Mouse (Mus musculus) MEL (cell line): Measurements from ENCODE around the gene Sptlc2. TPM values are rescaled to one million over a fixed set of nuclear protein-coding genes. Genes with fewer than 3 reads are reported as not detected.

ENCODE experiments used
- DNase-seq: peaks from one replicate; pipeline ENCODE4 v3.0.0; 2011; ENCODE audit warnings: low read depth, low spot score
- H3K27ac ChIP-seq: 2 replicates; pipeline ENCODE4 v1.5.1; 2012; ENCODE audit warnings: low read depth, mild to moderate bottlenecking, control low read depth, low read length, moderate library complexity; ENCODE audit not compliant: control insufficient read depth
- H3K27me3 ChIP-seq, 2 experiments: fragments of 150-350 bp in 1 of 2; sonication (generic) in 1 of 2; 2 replicates each; pipeline ENCODE4 v1.6.1; 2012; ENCODE audit warnings: low read length in 2 of 2, mild to moderate bottlenecking in 2 of 2, improper control_type of control experiment in 1 of 2, moderate library complexity in 1 of 2; ENCODE audit not compliant: insufficient read depth in 2 of 2, control insufficient read depth in 1 of 2
- H3K36me3 ChIP-seq, 2 experiments: 2 replicates each; pipeline ENCODE4 v1.6.1; 2012 to 2014; ENCODE audit warnings: low read length in 2 of 2, improper control_type of control experiment in 1 of 2, inconsistent platforms in 1 of 2, mild to moderate bottlenecking in 1 of 2; ENCODE audit not compliant: insufficient read depth in 2 of 2, control insufficient read depth in 1 of 2
- H3K4me1 ChIP-seq, 2 experiments: fragments of 150-350 bp in 1 of 2; sonication (generic) in 1 of 2; 2 replicates each; pipeline ENCODE4 v1.6.1; 2012; ENCODE audit warnings: low read length in 2 of 2, improper control_type of control experiment in 1 of 2, mild to moderate bottlenecking in 1 of 2; ENCODE audit not compliant: insufficient read depth in 2 of 2, control insufficient read depth in 1 of 2
- H3K4me3 ChIP-seq, 2 experiments: fragments of 150-350 bp in 1 of 2; sonication (generic) in 1 of 2; 2 replicates each; pipeline ENCODE4 v1.5.1; 2012; ENCODE audit warnings: low read depth in 2 of 2, low read length in 2 of 2, mild to moderate bottlenecking in 2 of 2, moderate library complexity in 2 of 2, control low read depth in 1 of 2, improper control_type of control experiment in 1 of 2; ENCODE audit not compliant: control insufficient read depth in 1 of 2, insufficient read depth in 1 of 2
- H3K79me2 ChIP-seq: 2 replicates; pipeline ENCODE4 v1.6.1; 2012; ENCODE audit warnings: mild to moderate bottlenecking, low read length, moderate library complexity; ENCODE audit not compliant: control insufficient read depth, poor library complexity, insufficient read depth
- H3K9ac ChIP-seq: 2 replicates; pipeline ENCODE4 v1.6.1; 2012; ENCODE audit warnings: low read depth, mild to moderate bottlenecking, control low read depth, low read length, moderate library complexity; ENCODE audit not compliant: control insufficient read depth, poor library complexity, severe bottlenecking
- H3K9me3 ChIP-seq: fragments of 150-350 bp; sonication (generic); replicated peaks from 2 replicates; pipeline ENCODE4 v1.6.1; 2012; ENCODE audit warnings: mild to moderate bottlenecking, low read length, improper control_type of control experiment, moderate library complexity; ENCODE audit not compliant: insufficient read depth
- CTCF ChIP-seq, 3 experiments: IDR thresholded peaks in 2 of 3; conservative IDR thresholded peaks in 1 of 3; 2 replicates each; pipeline ENCODE4 v1.5.1; 2011 to 2012; ENCODE audit warnings: low read length in 3 of 3, low read depth in 2 of 3, mild to moderate bottlenecking in 2 of 3, improper control_type of control experiment in 1 of 3, inconsistent platforms in 1 of 3, mixed read lengths in 1 of 3, moderate library complexity in 1 of 3; ENCODE audit not compliant: control insufficient read depth in 1 of 3, insufficient read depth in 1 of 3, poor library complexity in 1 of 3, severe bottlenecking in 1 of 3
- E2F4 ChIP-seq: IDR thresholded peaks from 2 replicates; pipeline ENCODE4 v1.6.1; 2011; ENCODE audit warnings: low read depth, low read length, improper control_type of control experiment, borderline replicate concordance
- ELF1 ChIP-seq: IDR thresholded peaks from 2 replicates; pipeline ENCODE4 v1.6.1; 2014; ENCODE audit warnings: low read depth, mild to moderate bottlenecking, inconsistent platforms, low read length, improper control_type of control experiment, moderate library complexity
- EP300 ChIP-seq, 2 experiments: IDR thresholded peaks; 2 replicates each; pipeline ENCODE4 v1.6.1; 2011; ENCODE audit warnings: improper control_type of control experiment in 2 of 2, low read length in 2 of 2, low read depth in 1 of 2, mild to moderate bottlenecking in 1 of 2
- ETS1 ChIP-seq: IDR thresholded peaks from 2 replicates; pipeline ENCODE4 v1.6.1; 2012; ENCODE audit warnings: low read depth, mild to moderate bottlenecking, inconsistent platforms, low read length, improper control_type of control experiment, moderate library complexity
- GATA1 ChIP-seq: IDR thresholded peaks from 2 replicates; pipeline ENCODE4 v1.6.1; 2011; ENCODE audit warnings: low read depth, low read length, improper control_type of control experiment
- MAX ChIP-seq: IDR thresholded peaks from 2 replicates; pipeline ENCODE4 v1.6.1; 2011; ENCODE audit warnings: low read length, improper control_type of control experiment
- NELFE ChIP-seq: IDR thresholded peaks from 2 replicates; pipeline ENCODE4 v1.6.1; 2011; ENCODE audit warnings: low read depth, low read length, improper control_type of control experiment
- NRF1 ChIP-seq: IDR thresholded peaks from 2 replicates; pipeline ENCODE4 v1.6.1; 2014; ENCODE audit warnings: low read depth, mild to moderate bottlenecking, inconsistent platforms, low read length, improper control_type of control experiment, moderate library complexity; ENCODE audit not compliant: poor library complexity, insufficient read depth, severe bottlenecking
- POLR2AphosphoS2 ChIP-seq: IDR thresholded peaks from 2 replicates; pipeline ENCODE4 v1.6.1; 2011; ENCODE audit warnings: low read length, improper control_type of control experiment
- RCOR1 ChIP-seq: IDR thresholded peaks from 2 replicates; pipeline ENCODE4 v1.6.1; 2012; ENCODE audit warnings: low read depth, mild to moderate bottlenecking, inconsistent platforms, low read length, improper control_type of control experiment
- TAL1 ChIP-seq: IDR thresholded peaks from 2 replicates; pipeline ENCODE4 v1.6.1; 2012; ENCODE audit warnings: mild to moderate bottlenecking, inconsistent platforms, low read length, moderate library complexity, mixed read lengths
- polyA plus RNA-seq, 2 experiments: library from polyadenylated mRNA; stranded (reverse) in 1 of 2; unstranded in 1 of 2; fragments of >175 nt in 1 of 2; fragments of >200 nt in 1 of 2; gene quantifications; 2 replicates each; pipeline versions ENCODE4 v1.2.1 to v1.2.4; 2012; ENCODE audit warnings: low replicate concordance in 2 of 2, low read depth in 1 of 2; ENCODE audit not compliant: insufficient read length in 2 of 2, insufficient read depth in 1 of 2, missing spikeins in 1 of 2
- total RNA-seq: library from RNA; depleted of rRNA; stranded (reverse); fragments of 300-350 nt; gene quantifications from 2 replicates; pipeline ENCODE4 v1.2.3, GENCODE M21; 2012

Sptlc2 gene
- total and polyA plus RNA-seq, 3 experiments = 61.6 to 75.9 TPM; not detected in 1

DNA sequence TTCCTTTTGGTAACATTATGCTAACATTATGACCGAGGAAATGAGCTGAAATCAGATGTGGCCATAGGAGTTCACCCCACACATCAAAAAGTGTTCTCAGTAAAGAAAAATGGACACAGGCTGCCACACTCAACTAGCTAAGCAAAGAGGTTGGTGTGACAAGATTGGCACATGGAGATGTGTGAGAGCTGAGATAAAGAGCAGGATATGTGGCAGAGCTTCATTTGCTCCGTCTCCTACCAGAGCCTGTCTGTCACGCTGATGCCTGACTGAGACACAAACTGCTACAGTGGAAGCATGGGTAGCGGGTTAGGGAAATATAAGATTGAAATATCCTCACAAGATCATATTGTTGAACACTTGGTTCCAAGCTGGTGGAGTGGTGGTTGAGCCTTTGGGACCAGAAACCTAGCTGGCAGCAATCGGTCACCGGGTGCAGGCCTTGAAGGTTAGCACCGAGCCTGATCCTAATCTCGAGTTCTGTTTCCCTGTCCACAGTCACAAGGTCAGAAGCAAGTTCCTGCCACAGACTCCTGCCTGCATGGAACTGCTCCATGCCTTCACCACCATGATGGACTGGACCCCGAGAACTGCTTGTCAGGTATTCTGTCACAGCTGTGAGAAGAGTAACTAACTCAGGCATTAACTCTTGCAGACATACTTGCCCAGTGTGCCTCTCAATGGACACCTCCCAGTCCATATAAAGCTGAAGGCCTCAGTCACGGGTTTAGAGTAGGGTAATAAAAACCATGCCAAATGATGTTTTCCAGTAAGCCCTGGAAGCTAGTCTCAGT, 7.4 kb downstream of the Sptlc2 start:
- no peak overlapping the region for H3K9ac ChIP-seq
- no peak for DNase-seq
- H3K36me3 ChIP-seq = peaks cover 0 to 18% of the 10 kb centered on the region in 2 experiments; a peak in 3 of 4 replicates
- peaks cover 17% of the 10 kb centered on the region for H3K79me2 ChIP-seq
- no peak overlapping the region for H3K27ac ChIP-seq
- H3K27me3 ChIP-seq = no peaks in the 10 kb centered on the region
- no peak for TF ChIP-seq NELFE
- 0 out of 2 replicates have a peak, but pooled peaks have one; percentile 27 for TF ChIP-seq MAX
- no peak for TF ChIP-seq RCOR1
- no peak for TF ChIP-seq POLR2AphosphoS2
- no peak for TF ChIP-seq TAL1
- no peak for TF ChIP-seq EP300 (IDR thresholded peaks at IDR 0.05; ENCODE audit: low read depth in 1 of 2, low read length in 2 of 2)
- no peak for TF ChIP-seq NRF1
- TF ChIP-seq CTCF (IDR thresholded peaks at IDR 0.05 in 2 of 3, conservative IDR thresholded peaks at IDR 0.05 in 1 of 3; ENCODE audit: control insufficient read depth in 1 of 3, insufficient read depth in 1 of 3, low read depth in 2 of 3, low read length in 3 of 3, poor library complexity in 1 of 3, severe bottlenecking in 1 of 3) = no peak
- no peak overlapping the region for H3K4me3 ChIP-seq
- H3K4me1 ChIP-seq = peaks cover 4 to 18% of the 10 kb centered on the region in 2 experiments; a peak in 3 of 4 replicates
- no peaks in the 10 kb centered on the region for H3K9me3 ChIP-seq

- Histone ChIP-seq H3K27me3 (no peaks in the 10 kb centered on the region), H3K79me2 (peaks cover 14% of the 10 kb centered on the region), H3K27ac (no peak overlapping the region), H3K9ac (no peak overlapping the region), H3K4me1 (peaks cover 4 to 18% of the 10 kb centered on the region in 2 experiments; a peak in 3 of 4 replicates), H3K9me3 (no peaks in the 10 kb centered on the region), H3K4me3 (no peak overlapping the region), H3K36me3 (peaks cover 0 to 15% of the 10 kb centered on the region in 2 experiments; a peak in 2 of 4 replicates)
- TF ChIP-seq ETS1 = no peak
- no peak for TF ChIP-seq ELF1
- TF ChIP-seq GATA1 = no peak
- DNase-seq = peak; percentile 28
These were observed 8.7 kb downstream of the Sptlc2 start for GRCm38 (mm10) chr12:87379496-87379895.

- Histone ChIP-seq H3K36me3 (no peaks in the 10 kb centered on the region; a peak in 1 of 4 replicates), H3K9me3 (no peaks in the 10 kb centered on the region)
- no peak for TF ChIP-seq E2F4
- TF ChIP-seq, all 39 proteins: peak for 0
- H3K27me3 ChIP-seq = no peaks in the 10 kb centered on the region
- no peak overlapping the region for H3K9ac ChIP-seq
- H3K4me1 ChIP-seq = no peaks in the 10 kb centered on the region
- H3K4me3 ChIP-seq = no peak overlapping the region
- no peak for DNase-seq
- H3K27ac ChIP-seq = no peak overlapping the region
- H3K79me2 ChIP-seq = peaks cover 7% of the 10 kb centered on the region; the same call in 1 of the 2 replicates
These were observed 14.0 kb downstream of the Sptlc2 start for GRCm38 (mm10) chr12:87374159-87374558.
